Mouse (Mus musculus) lung, adult 2 months (tissue): ENCODE measurements at regions not wholly inside any gene's neighbourhood (a gene's known extent, or its start where the extent isn't known, plus 50 kb on each side); places are given as distances from the start of the nearest gene placed in this dataset.

ENCODE experiments used
- DNase-seq: peaks from one replicate; pipeline ENCODE4 v3.0.0; 2022
- H3K4me1 ChIP-seq: fragments of 200-500 bp; 2 replicates; pipeline ENCODE4 v1.6.1; 2011; ENCODE audit warnings: low read length; ENCODE audit not compliant: control insufficient read depth, insufficient read depth
- H3K4me3 ChIP-seq: fragments of 200-500 bp; replicated peaks from 2 replicates; pipeline ENCODE3; 2011; ENCODE audit warnings: low read depth, mild to moderate bottlenecking, control low read depth, low read length; ENCODE audit errors: extremely low read depth
- CTCF ChIP-seq: fragments of 200-500 bp; IDR thresholded peaks from 2 replicates; pipeline ENCODE4 v1.5.1; 2011; ENCODE audit warnings: mild to moderate bottlenecking, low read length, control low read depth; ENCODE audit not compliant: insufficient read depth
- POLR2A ChIP-seq: fragments of 200-500 bp; IDR thresholded peaks from 2 replicates; pipeline ENCODE4 v1.6.1; 2011; ENCODE audit warnings: low read depth, mild to moderate bottlenecking, control low read depth, low read length, borderline replicate concordance; ENCODE audit errors: extremely low read depth
- WGBS: fragments of 180-500 bp; shearing (Covaris S2); methylation state at CpG from one replicate; pipeline ENCODE4 v1.1.7; 2018; 5-methylcytosine and 5-hydroxymethylcytosine counted together

- 70% methylated on average over 5 of the region's 5 CpGs for WGBS
- TF ChIP-seq CTCF = no peak
- no peak for TF ChIP-seq POLR2A
- H3K4me3 ChIP-seq = no peak overlapping the region
- DNase-seq = no peak
- H3K4me1 ChIP-seq = no peaks in the 10 kb centered on the region
These were observed 114.7 kb downstream of the Uri1 start for GRCm38 (mm10) chr7:37908618-37909130.

- WGBS = 80% methylated on average over 6 of the region's 6 CpGs
- Histone ChIP-seq H3K4me3 (no peak overlapping the region), H3K4me1 (no peaks in the 10 kb centered on the region)
- no peak for DNase-seq
- TF ChIP-seq POLR2A = no peak
- peak; percentile 40 for TF ChIP-seq CTCF
These were observed 120.4 kb upstream of the Zfp536 start for GRCm38 (mm10) chr7:37893885-37894284.

GRCm38 (mm10) chr7:37874382-37874781 lies 100.9 kb upstream of the Zfp536 start:
- TF ChIP-seq POLR2A (no peak), CTCF (no peak)
- Histone ChIP-seq H3K4me3 (no peak overlapping the region), H3K4me1 (no peaks in the 10 kb centered on the region)
- no peak for DNase-seq
- 68% methylated on average over 12 of the region's 12 CpGs for WGBS

- WGBS = 82% methylated on average over 5 of the region's 5 CpGs
- Histone ChIP-seq H3K4me1 (no peaks in the 10 kb centered on the region), H3K4me3 (no peak overlapping the region)
- TF ChIP-seq CTCF = no peak
- no peak for TF ChIP-seq POLR2A
- no peak for DNase-seq
These were observed 97.5 kb upstream of the Zfp536 start for GRCm38 (mm10) chr7:37870956-37871355.

GRCm38 (mm10) chr7:37866468-37866867 lies 93.0 kb upstream of the Zfp536 start:
- H3K4me1 ChIP-seq = no peaks in the 10 kb centered on the region
- no peak overlapping the region for H3K4me3 ChIP-seq
- no peak for DNase-seq
- 54% methylated on average over 1 of the region's 1 CpGs for WGBS
- TF ChIP-seq POLR2A (no peak), CTCF (no peak)

GRCm38 (mm10) chr7:37851471-37851870 lies 78.0 kb upstream of the Zfp536 start:
- 72% methylated on average over 5 of the region's 5 CpGs for WGBS
- TF ChIP-seq POLR2A (no peak), CTCF (no peak)

GRCm38 (mm10) chr7:37845201-37845600 lies 71.8 kb upstream of the Zfp536 start:
- DNase-seq = no peak
- 90% methylated on average over 1 of the region's 1 CpGs for whole genome bisulfite sequencing
- TF ChIP-seq CTCF (no peak), POLR2A (no peak)
- H3K4me3 ChIP-seq = no peak overlapping the region
- H3K4me1 ChIP-seq = no peaks in the 10 kb centered on the region

More at GRCm38 (mm10) chr7:37851471-37851870, 78.0 kb upstream of the Zfp536 start:
- DNase-seq = no peak
- no peaks in the 10 kb centered on the region for H3K4me1 ChIP-seq
- no peak overlapping the region for H3K4me3 ChIP-seq

GRCm38 (mm10) chr7:37842000-37842513 lies 68.6 kb upstream of the Zfp536 start:
- Histone ChIP-seq H3K4me1 (no peaks in the 10 kb centered on the region), H3K4me3 (no peak overlapping the region)
- TF ChIP-seq POLR2A (no peak), CTCF (no peak)
- DNase-seq = no peak
- 5% methylated on average over 14 of the region's 14 CpGs for WGBS

- WGBS = 48% methylated on average over 4 of the region's 4 CpGs
- no peak for TF ChIP-seq CTCF
- TF ChIP-seq POLR2A = no peak
- DNase-seq = no peak
- Histone ChIP-seq H3K4me1 (no peaks in the 10 kb centered on the region), H3K4me3 (no peak overlapping the region)
These were observed 68.1 kb upstream of the Zfp536 start for GRCm38 (mm10) chr7:37841549-37841948.

GRCm38 (mm10) chr7:37837883-37838282 lies 64.4 kb upstream of the Zfp536 start:
- no peak overlapping the region for H3K4me3 ChIP-seq
- DNase-seq = no peak
- 62% methylated on average over 5 of the region's 5 CpGs for WGBS
- no peak for TF ChIP-seq POLR2A
- TF ChIP-seq CTCF = no peak
- H3K4me1 ChIP-seq = no peaks in the 10 kb centered on the region
